Mouse (Mus musculus): Measurements from ENCODE around the gene Umad1. TPM values are rescaled to one million over a fixed set of nuclear protein-coding genes. Genes with fewer than 3 reads are reported as not detected.

Umad1 gene
- polyA plus RNA-seq, 1 experiment from 2014 or later = 55.5 TPM

GRCm38 (mm10) chr6:8495827-8496222 lies 236.7 kb downstream of the Umad1 start:
- H3K27me3 ChIP-seq (ENCODE audit: control insufficient read depth, insufficient read depth, low read length) = no peaks in the 10 kb centered on the region
- ATAC-seq (ENCODE audit: low FRiP score) (no peak), DNase-seq (ENCODE audit: low spot score) (no peak)
- no peak overlapping the region for H3K4me2 ChIP-seq (replicated peaks)
- no peaks in the 10 kb centered on the region for H3K9me3 ChIP-seq (ENCODE audit: control insufficient read depth, low read length)
- H3K36me3 ChIP-seq (replicated peaks; ENCODE audit: control insufficient read depth, insufficient read depth) = no peaks in the 10 kb centered on the region
- no peak overlapping the region for H3K4me3 ChIP-seq (replicated peaks; ENCODE audit: low read length)
- WGBS = 90% methylated on average over 4 of the region's 4 CpGs
- H3K4me1 ChIP-seq (replicated peaks; ENCODE audit: control insufficient read depth, insufficient read depth, low read length) = no peaks in the 10 kb centered on the region
- no peak overlapping the region for H3K27ac ChIP-seq
- no peak overlapping the region for H3K9ac ChIP-seq

GRCm38 (mm10) chr6:8497234-8497867 lies 238.3 kb downstream of the Umad1 start:
- DNase-seq (ENCODE audit: low spot score) (no peak), ATAC-seq (ENCODE audit: low FRiP score) (no peak)
- no peak overlapping the region for H3K9ac ChIP-seq

GRCm38 (mm10) chr6:8497868-8498257 lies 238.8 kb downstream of the Umad1 start:
- Histone ChIP-seq H3K4me3 (replicated peaks; ENCODE audit: low read length) (no peak overlapping the region), H3K36me3 (replicated peaks; ENCODE audit: control insufficient read depth, insufficient read depth) (no peaks in the 10 kb centered on the region), H3K9ac (no peak overlapping the region), H3K27ac (no peak overlapping the region), H3K27me3 (ENCODE audit: control insufficient read depth, insufficient read depth, low read length) (no peaks in the 10 kb centered on the region), H3K4me2 (replicated peaks) (no peak overlapping the region), H3K9me3 (ENCODE audit: control insufficient read depth, low read length) (no peaks in the 10 kb centered on the region), H3K4me1 (replicated peaks; ENCODE audit: control insufficient read depth, insufficient read depth, low read length) (no peaks in the 10 kb centered on the region)
- 67% methylated on average over 6 of the region's 6 CpGs for WGBS
- ATAC-seq (ENCODE audit: low FRiP score) = no peak
- DNase-seq (ENCODE audit: low spot score) = no peak

More at GRCm38 (mm10) chr6:8497234-8497867, 238.3 kb downstream of the Umad1 start:
- no peaks in the 10 kb centered on the region for H3K27me3 ChIP-seq (ENCODE audit: control insufficient read depth, insufficient read depth, low read length)
- no peak overlapping the region for H3K27ac ChIP-seq
- H3K4me2 ChIP-seq (replicated peaks) = no peak overlapping the region
- H3K4me3 ChIP-seq (replicated peaks; ENCODE audit: low read length) = no peak overlapping the region
- WGBS = 82% methylated on average over 6 of the region's 6 CpGs
- H3K9me3 ChIP-seq (ENCODE audit: control insufficient read depth, low read length) = no peaks in the 10 kb centered on the region
- H3K36me3 ChIP-seq (replicated peaks; ENCODE audit: control insufficient read depth, insufficient read depth) = no peaks in the 10 kb centered on the region
- no peaks in the 10 kb centered on the region for H3K4me1 ChIP-seq (replicated peaks; ENCODE audit: control insufficient read depth, insufficient read depth, low read length)

- DNase-seq (ENCODE audit: low spot score) (no peak), ATAC-seq (ENCODE audit: low FRiP score) (no peak)
- H3K9ac ChIP-seq = no peak overlapping the region
- no peak overlapping the region for H3K27ac ChIP-seq
- H3K27me3 ChIP-seq (ENCODE audit: control insufficient read depth, insufficient read depth, low read length) = no peaks in the 10 kb centered on the region
- no peak overlapping the region for H3K4me2 ChIP-seq (replicated peaks)
- 89% methylated on average over 3 of the region's 3 CpGs for WGBS
- H3K36me3 ChIP-seq (replicated peaks; ENCODE audit: control insufficient read depth, insufficient read depth) = no peaks in the 10 kb centered on the region
- H3K9me3 ChIP-seq (ENCODE audit: control insufficient read depth, low read length) = no peaks in the 10 kb centered on the region
- no peak overlapping the region for H3K4me3 ChIP-seq (replicated peaks; ENCODE audit: low read length)
- no peaks in the 10 kb centered on the region for H3K4me1 ChIP-seq (replicated peaks; ENCODE audit: control insufficient read depth, insufficient read depth, low read length)
Measured at GRCm38 (mm10) chr6:8498961-8499360, 239.9 kb downstream of the Umad1 start.

GRCm38 (mm10) chr6:8503953-8504352 lies 244.9 kb downstream of the Umad1 start:
- H3K27me3 ChIP-seq (ENCODE audit: control insufficient read depth, insufficient read depth, low read length) = no peaks in the 10 kb centered on the region
- no peak for DNase-seq (ENCODE audit: low spot score)
- H3K9me3 ChIP-seq (ENCODE audit: control insufficient read depth, low read length) = no peaks in the 10 kb centered on the region
- 28% methylated on average over 3 of the region's 3 CpGs for WGBS
- H3K4me1 ChIP-seq (replicated peaks; ENCODE audit: control insufficient read depth, insufficient read depth, low read length) = 0 out of 2 replicates have a peak, but pooled peaks cover 3% of the 10 kb centered on the region
- no peak for ATAC-seq (ENCODE audit: low FRiP score)
- H3K9ac ChIP-seq = no peak overlapping the region
- no peaks in the 10 kb centered on the region for H3K36me3 ChIP-seq (replicated peaks; ENCODE audit: control insufficient read depth, insufficient read depth)
- H3K4me3 ChIP-seq (replicated peaks; ENCODE audit: low read length) = no peak overlapping the region
- no peak overlapping the region for H3K4me2 ChIP-seq (replicated peaks)
- no peak overlapping the region for H3K27ac ChIP-seq

GRCm38 (mm10) chr6:8504521-8505228 lies 245.6 kb downstream of the Umad1 start:
- no peak overlapping the region for H3K4me2 ChIP-seq (replicated peaks)
- H3K4me3 ChIP-seq (replicated peaks; ENCODE audit: low read length) = no peak overlapping the region
- 85% methylated on average over 6 of the region's 6 CpGs for WGBS
- 0 out of 2 replicates have a peak, but pooled peaks cover 3% of the 10 kb centered on the region for H3K4me1 ChIP-seq (replicated peaks; ENCODE audit: control insufficient read depth, insufficient read depth, low read length)
- H3K9ac ChIP-seq = no peak overlapping the region
- no peaks in the 10 kb centered on the region for H3K27me3 ChIP-seq (ENCODE audit: control insufficient read depth, insufficient read depth, low read length)
- no peaks in the 10 kb centered on the region for H3K36me3 ChIP-seq (replicated peaks; ENCODE audit: control insufficient read depth, insufficient read depth)
- no peaks in the 10 kb centered on the region for H3K9me3 ChIP-seq (ENCODE audit: control insufficient read depth, low read length)
- DNase-seq (ENCODE audit: low spot score) (no peak), ATAC-seq (ENCODE audit: low FRiP score) (no peak)
- no peak overlapping the region for H3K27ac ChIP-seq

GRCm38 (mm10) chr6:8506631-8507030 lies 247.5 kb downstream of the Umad1 start:
- no peak overlapping the region for H3K9ac ChIP-seq
- no peak overlapping the region for H3K4me2 ChIP-seq (replicated peaks)
- no peak overlapping the region for H3K4me3 ChIP-seq (replicated peaks; ENCODE audit: low read length)
- H3K4me1 ChIP-seq (replicated peaks; ENCODE audit: control insufficient read depth, insufficient read depth, low read length) = peaks cover 9% of the 10 kb centered on the region
- ATAC-seq (ENCODE audit: low FRiP score) (no peak), DNase-seq (ENCODE audit: low spot score) (no peak)
- no peaks in the 10 kb centered on the region for H3K36me3 ChIP-seq (replicated peaks; ENCODE audit: control insufficient read depth, insufficient read depth)
- H3K9me3 ChIP-seq (ENCODE audit: control insufficient read depth, low read length) = no peaks in the 10 kb centered on the region
- no peaks in the 10 kb centered on the region for H3K27me3 ChIP-seq (ENCODE audit: control insufficient read depth, insufficient read depth, low read length)
- H3K27ac ChIP-seq = no peak overlapping the region

Other genes starting within 250 kb of the Umad1 start
- gene Col28a1, start 66.7 kb upstream of the Umad1 start, polyA plus RNA-seq (2014; fragmentation: Nextera tagmentation; extraction: Ambion mirVana) = 0.64 and 0.94 TPM in 2 replicates
- 29.3 and 29.6 TPM in 2 replicates for gene Mios, start 50.1 kb upstream of the Umad1 start, polyA plus RNA-seq (2014; fragmentation: Nextera tagmentation; extraction: Ambion mirVana)
- 54.8 and 57.8 TPM in 2 replicates for gene Rpa3, start 115 bp upstream of the Umad1 start, polyA plus RNA-seq (2014; fragmentation: Nextera tagmentation; extraction: Ambion mirVana)
- 10.6 and 12.9 TPM in 2 replicates for gene Gm45062, start 162 bp downstream of the Umad1 start, polyA plus RNA-seq (2014; fragmentation: Nextera tagmentation; extraction: Ambion mirVana)